Mouse (Mus musculus) cerebellum, adult 11-12 months (tissue): ENCODE results near the gene Denr.

Source experiments
- DNase-seq: peaks from one replicate; pipeline ENCODE4 v3.0.0; 2022

Denr gene

DNA sequence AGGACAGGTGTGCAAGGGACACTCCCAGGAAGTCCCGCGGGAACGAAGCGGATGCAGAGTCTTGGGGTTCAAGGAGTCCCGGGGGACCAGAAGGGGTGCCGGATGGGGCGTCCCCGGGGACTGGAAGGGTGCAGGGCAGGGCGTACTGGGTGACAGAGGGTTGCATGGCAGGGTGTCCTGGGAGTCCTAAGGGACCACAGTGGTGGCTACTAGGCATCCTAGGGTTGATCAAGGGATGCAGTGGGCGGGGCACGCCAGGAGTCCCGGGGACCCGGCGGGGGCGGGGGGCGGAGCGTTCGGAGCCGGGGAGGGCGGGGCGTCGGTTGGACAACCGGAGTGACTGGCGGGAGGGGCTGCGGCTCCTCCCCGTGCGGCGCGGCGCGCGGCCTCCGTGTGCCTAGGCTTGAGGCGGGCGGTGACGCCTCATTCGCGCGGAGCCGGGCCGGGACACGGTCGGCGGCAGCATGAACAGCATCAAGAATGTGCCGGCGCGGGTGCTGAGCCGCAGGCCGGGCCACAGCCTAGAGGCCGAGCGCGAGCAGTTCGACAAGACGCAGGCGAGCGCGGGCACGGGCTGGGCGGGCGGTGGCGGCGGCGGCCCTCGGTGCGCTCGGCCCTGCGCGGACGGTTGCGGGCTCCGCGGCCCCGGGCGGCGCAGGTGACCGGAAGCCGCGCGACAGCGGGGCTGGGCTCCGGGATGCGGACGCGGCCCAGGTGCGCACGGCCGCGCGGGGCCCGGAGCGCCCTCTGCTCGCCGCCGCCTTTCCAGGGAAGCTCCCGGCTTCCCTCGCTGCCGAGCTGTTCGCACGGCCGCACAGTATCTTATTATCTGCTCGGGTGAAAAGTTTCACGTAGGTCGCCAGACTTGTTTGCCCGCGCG is 66.6 kb downstream of the Denr start, which contains the start of gene Hip1r:
Hip1r (plus strand) TSS at position 330 of the 880 bp plus-strand sequence.
- DNase-seq = peak; percentile 79

DNA sequence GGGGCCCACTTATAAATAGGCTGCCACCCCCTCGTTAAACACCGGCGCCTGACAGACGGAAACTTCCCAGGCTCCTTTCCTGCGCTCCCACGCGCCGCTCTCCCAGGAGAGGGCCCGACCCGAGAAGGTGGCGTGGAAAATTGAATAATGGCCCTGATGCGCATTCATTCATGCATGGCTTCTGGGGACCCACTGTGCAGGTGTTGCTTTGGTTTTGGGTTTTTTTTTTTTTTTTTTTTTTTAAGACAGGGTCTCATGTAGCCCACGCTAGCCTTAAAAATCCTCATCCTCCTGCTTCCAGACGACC is 67.2 kb downstream of the Denr start:
- DNase-seq = no peak

DNA sequence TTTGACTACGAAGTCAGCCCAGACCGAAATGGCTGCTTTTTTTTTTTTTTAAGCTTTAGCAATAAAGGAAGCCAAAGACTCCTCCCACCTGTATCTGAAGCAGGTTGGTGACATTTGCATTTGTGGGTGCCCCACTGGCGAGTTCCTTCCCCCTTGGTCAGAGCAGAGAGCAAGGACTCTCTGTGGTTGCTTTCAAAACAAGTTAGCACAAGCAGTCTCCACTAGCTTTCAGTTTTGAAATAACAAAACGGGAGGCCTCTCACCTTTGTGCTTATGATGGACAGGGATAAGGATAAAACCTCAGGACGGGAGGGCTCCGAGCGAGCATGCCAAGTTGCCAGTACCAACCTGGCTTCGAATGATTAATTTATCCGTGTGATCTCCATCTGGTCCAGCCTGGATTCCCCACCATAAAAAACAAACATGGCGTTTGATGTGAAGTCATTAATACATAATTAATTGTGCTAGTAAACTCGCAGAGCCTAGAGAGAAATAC is 67.7 kb downstream of the Denr start:
- DNase-seq = peak; percentile 31

DNA sequence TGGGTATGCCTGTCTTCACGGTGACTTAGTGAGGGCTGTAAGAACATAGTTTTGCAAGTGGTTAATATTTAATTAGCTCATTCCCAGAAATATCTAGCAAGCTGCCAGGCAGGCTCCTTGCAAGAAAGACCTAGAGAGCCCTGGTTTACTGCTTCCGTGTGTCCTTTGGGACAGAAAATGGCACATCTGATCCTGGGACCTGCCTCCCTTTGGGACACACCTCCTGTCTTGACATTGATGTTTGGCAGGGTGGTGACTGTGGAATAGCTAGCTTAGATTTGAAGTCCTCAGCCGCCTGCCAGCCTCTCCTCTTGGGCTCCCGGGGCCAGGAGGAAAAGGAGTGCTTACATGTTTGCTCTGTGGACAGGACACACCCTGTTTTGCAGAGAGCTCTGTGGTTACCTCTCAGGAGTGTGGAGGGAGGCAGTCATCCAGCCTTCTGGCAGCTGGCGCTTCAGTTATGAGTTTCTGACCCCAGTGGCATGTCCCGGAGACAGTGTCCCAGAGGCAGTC is 68.7 kb downstream of the Denr start:
- no peak for DNase-seq

DNA sequence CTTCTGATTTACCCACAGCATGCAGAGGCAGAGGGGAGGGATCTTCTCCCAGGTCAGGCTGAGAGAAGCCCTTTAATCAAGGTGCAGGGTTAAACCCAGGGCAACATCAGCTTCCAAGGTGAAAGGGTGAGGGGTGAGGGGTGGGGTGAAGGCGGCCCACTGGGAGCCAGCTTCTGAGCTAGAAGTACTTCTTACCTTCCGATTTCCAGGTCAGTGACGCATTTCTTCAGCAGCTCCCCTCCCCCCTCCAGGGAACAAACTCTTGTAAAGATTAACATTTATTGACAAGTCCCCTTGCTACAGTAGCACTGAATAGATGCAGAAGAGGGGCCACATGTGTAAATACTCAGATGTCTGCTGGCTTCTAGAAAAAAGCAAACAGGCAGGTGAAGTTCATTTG is 70.3 kb downstream of the Denr start:
- DNase-seq = no peak

DNA sequence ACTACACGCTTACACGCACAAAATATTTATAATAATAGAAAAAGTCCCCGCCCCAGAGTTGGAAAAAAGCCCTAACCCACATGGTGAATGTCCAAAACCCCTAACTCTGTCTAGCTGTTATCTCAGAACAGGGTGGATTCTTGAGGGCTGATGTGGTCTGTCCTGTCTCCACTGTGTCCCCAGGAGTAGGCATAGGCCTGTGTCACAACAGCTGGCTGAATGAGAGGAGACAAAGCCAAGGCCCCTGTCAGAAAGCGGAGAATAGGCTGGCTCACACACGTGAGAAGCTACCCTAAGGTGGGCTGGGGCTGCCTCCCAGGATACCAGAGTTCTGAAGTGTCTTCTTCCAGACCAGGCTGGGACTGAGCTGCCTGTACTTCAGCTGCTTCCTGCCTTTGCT is 71.2 kb downstream of the Denr start:
- no peak for DNase-seq
